Mouse (Mus musculus) heart, embryonic 10.5 days (tissue): Measurements from ENCODE around the gene Litaf. TPM values are rescaled to one million over a fixed set of nuclear protein-coding genes. Genes with fewer than 3 reads are reported as not detected.

Source experiments
- DNase-seq: peaks from one replicate; pipeline ENCODE4 v3.0.0-alpha.2; 2017; ENCODE audit warnings: low spot score
- H3K27ac ChIP-seq: fragments of 300-500 bp; sonication (generic); 2 replicates; pipeline ENCODE4 v1.5.1; 2016; ENCODE audit warnings: mild to moderate bottlenecking
- H3K27me3 ChIP-seq: fragments of 300-500 bp; sonication (generic); 2 replicates; pipeline ENCODE4 v1.6.1; 2016; ENCODE audit warnings: mild to moderate bottlenecking; ENCODE audit not compliant: poor library complexity, insufficient read depth, severe bottlenecking
- H3K36me3 ChIP-seq: fragments of 300-500 bp; sonication (generic); 2 replicates; pipeline ENCODE4 v1.6.1; 2016; ENCODE audit warnings: mild to moderate bottlenecking, moderate library complexity
- H3K4me1 ChIP-seq: fragments of 300-500 bp; sonication (generic); 2 replicates; pipeline ENCODE4 v1.6.1; 2016; ENCODE audit warnings: mild to moderate bottlenecking
- H3K4me3 ChIP-seq: fragments of 300-500 bp; sonication (generic); 2 replicates; pipeline ENCODE4 v1.5.1; 2016; ENCODE audit warnings: mild to moderate bottlenecking, moderate library complexity
- H3K9me3 ChIP-seq: fragments of 300-500 bp; sonication (generic); 2 replicates; pipeline ENCODE4 v1.6.1; 2016; ENCODE audit warnings: mild to moderate bottlenecking, moderate library complexity
- WGBS: fragments of 180-500 bp; shearing (Covaris S2); methylation state at CpG from one replicate; pipeline ENCODE4 v1.1.7; 2016; 5-methylcytosine and 5-hydroxymethylcytosine counted together
- polyA plus RNA-seq: library from polyadenylated mRNA; unstranded; fragments of >200 nt; fragmentation: Nextera tagmentation; extraction: Ambion mirVana; gene quantifications from 2 replicates; pipeline ENCODE4 v1.2.1, GENCODE M21; 2016

The Litaf gene
- polyA plus RNA-seq, 1 experiment from 2014 or later: 68.7 TPM

DNA sequence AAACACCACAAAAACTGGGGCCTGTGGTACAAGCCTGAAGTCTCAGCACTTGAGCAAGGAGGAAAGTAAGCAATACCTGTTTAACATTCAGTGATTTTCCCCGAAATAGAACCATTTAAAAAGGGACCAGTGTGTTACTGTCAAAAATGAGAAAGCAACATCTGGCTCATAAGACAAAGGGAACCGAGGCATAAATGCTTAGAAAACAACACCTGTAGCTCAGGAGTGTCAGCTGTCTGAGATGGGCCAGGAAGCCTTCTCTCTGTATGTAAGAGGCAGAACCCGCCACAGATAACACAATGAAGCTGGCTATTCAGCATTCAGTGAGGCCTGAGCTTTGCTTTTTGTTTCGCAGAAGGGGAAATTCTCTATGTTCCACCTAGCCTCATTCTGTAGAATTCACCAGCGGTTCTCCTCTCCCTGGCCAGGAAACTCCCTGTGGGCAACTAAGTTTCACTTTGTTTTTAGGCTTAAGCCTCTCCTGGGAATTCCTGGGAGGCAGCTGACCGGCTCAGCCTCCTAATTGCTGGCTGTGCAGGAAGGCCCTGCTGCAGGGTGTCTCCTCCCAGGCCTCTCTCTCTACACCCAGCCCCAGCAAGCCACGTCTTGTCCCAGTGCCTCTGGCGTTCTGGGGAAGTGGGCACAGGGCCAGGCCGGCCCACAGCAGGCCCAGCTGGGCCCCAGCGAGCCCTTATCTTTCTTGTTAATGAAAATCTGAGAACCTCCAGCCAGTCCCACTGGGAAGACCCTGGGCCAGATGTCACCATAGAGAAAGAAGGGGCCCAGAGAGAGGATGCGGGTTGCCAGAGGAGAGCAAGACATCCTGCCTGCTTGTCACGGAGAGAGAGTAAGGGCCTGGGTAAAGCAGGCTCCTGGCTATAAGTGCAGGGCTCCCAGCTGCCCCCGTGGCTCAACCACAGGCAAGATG is 2.9 kb downstream of the Litaf start:
- WGBS: 23% methylated on average over 13 of the region's 13 CpGs
- peak overlapping the region; percentile 88 for H3K27ac ChIP-seq
- 0 out of 2 replicates have a peak, but pooled peaks cover 3% of the 10 kb centered on the region for H3K36me3 ChIP-seq
- no peaks in the 10 kb centered on the region for H3K9me3 ChIP-seq
- H3K27me3 ChIP-seq: no peaks in the 10 kb centered on the region
- H3K4me1 ChIP-seq: peaks cover 34% of the 10 kb centered on the region
- H3K4me3 ChIP-seq: peak overlapping the region; percentile 33; the same call in 1 of the 2 replicates
- DNase-seq: peak; percentile 84

- H3K27ac ChIP-seq: no peak within 1 kb of the TSS
- no peak for DNase-seq
- 82% methylated on average over 4 of the region's 4 CpGs for WGBS
- H3K9me3 ChIP-seq: no peaks in the 10 kb centered on the region
- no peaks in the 10 kb centered on the region for H3K27me3 ChIP-seq
- H3K4me1 ChIP-seq: peaks cover 27% of the 10 kb centered on the region
- no peaks in the 10 kb centered on the region for H3K36me3 ChIP-seq
- H3K4me3 ChIP-seq: no peak within 1 kb of the TSS
Observed at GRCm38 (mm10) chr16:11060645-11061044, 5.3 kb downstream of the Litaf start, which contains the start of gene Snn. Gene Snn (plus strand): TSS chr16:11060945.

DNA sequence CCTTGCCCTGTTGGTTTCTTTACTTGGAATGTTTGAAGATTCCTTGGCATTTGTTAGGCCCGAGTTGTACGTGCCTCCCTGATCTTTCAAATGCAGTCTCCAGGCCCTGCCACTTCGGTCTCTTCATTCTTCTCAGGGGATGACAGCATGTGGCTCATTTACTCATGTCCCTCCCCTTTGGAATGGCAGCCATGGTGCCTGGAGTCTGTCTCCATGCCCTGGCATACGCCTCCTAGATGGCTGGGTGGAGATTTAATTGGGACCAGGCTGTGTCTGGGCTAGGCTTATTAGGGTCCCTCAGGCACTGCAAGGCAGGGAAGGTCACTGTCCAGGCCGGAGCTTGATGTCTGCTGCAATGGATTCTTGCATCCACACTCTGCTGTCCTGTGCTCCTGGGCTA is 10.0 kb downstream of the Litaf start:
- no peaks in the 10 kb centered on the region for H3K9me3 ChIP-seq
- no peak for DNase-seq
- H3K4me1 ChIP-seq: peaks cover 16% of the 10 kb centered on the region
- peak overlapping the region; percentile 44; the same call in 1 of the 2 replicates for H3K27ac ChIP-seq
- no peaks in the 10 kb centered on the region for H3K27me3 ChIP-seq
- H3K36me3 ChIP-seq: no peaks in the 10 kb centered on the region
- H3K4me3 ChIP-seq: no peak overlapping the region
- 67% methylated on average over 5 of the region's 5 CpGs for WGBS

- WGBS: 82% methylated on average over 6 of the region's 6 CpGs
- no peak for DNase-seq
- Histone ChIP-seq H3K36me3 (no peaks in the 10 kb centered on the region), H3K4me1 (peaks cover 16% of the 10 kb centered on the region), H3K4me3 (no peak overlapping the region), H3K9me3 (no peaks in the 10 kb centered on the region), H3K27me3 (no peaks in the 10 kb centered on the region), H3K27ac (0 out of 2 replicates have a peak overlapping the region, but pooled peaks have one; percentile 44)
Observed at GRCm38 (mm10) chr16:11054871-11055270, 11.1 kb downstream of the Litaf start.

DNA sequence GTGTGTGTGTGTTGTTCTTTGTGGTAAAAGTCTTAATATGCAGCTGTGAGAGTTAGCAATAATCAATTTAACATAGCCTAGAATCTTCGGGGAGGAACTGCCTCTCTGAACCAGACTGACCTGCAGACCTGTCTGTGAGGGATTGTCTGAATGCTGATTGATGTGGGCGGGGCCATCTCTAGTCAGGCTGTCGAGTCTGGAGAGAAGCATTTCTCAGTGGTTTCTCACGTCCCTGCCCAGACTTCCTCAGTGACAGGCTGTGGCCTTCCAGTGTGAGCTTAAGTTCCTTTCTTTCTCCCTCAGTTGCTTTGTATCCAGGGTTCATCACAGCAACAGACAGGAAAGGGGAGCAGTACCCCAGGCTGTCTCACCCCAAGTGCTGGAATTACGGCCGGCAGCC is 11.5 kb downstream of the Litaf start:
- no peak for DNase-seq
- H3K9me3 ChIP-seq: no peaks in the 10 kb centered on the region
- H3K4me1 ChIP-seq: peaks cover 16% of the 10 kb centered on the region
- no peaks in the 10 kb centered on the region for H3K36me3 ChIP-seq
- no peak overlapping the region for H3K27ac ChIP-seq
- 64% methylated on average over 6 of the region's 6 CpGs for WGBS
- no peaks in the 10 kb centered on the region for H3K27me3 ChIP-seq
- no peak overlapping the region for H3K4me3 ChIP-seq

DNA sequence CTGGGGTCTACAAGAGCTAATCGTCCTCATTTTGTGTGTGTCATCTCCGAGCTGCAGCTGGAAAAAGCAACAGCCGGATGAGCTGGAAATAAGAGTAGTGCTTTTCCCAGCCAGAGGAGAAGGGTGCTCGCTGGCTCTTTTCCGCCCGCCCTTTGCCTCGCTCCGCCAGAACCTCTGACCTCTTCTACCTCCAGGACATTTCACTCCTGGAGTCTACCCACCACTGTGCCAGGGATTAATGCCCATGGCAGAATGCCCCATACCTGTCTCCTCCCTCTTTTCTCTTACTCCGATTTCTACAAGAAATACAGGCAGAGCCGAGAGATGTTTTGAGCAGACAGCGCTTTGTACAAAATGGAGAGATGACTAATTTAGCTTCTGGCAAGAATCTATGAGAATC is 14.8 kb downstream of the Litaf start:
- Histone ChIP-seq H3K36me3 (no peaks in the 10 kb centered on the region), H3K27ac (no peak overlapping the region), H3K27me3 (no peaks in the 10 kb centered on the region), H3K4me1 (peaks cover 20% of the 10 kb centered on the region), H3K4me3 (no peak overlapping the region), H3K9me3 (no peaks in the 10 kb centered on the region)
- WGBS: 86% methylated on average over 11 of the region's 11 CpGs
- no peak for DNase-seq

DNA sequence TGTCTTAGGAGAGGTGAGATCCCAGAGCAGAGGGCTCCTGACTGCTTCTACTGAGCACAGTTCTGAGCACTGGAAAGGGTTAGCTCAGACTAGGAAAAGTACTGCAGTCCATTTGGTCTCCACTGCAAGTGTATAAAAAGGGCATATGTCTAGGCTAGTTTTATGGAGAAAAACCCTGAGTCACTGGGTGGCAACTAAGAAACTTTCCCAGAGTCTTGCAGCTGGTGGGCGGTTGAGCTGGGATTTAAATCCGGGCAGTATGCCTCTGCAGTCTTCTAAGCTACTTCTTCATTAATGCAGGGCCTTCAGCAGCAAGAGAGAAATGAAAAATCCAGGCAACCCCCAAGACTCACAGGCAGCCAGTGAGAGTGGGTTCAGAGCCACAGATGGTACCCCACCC is 15.7 kb downstream of the Litaf start:
- H3K36me3 ChIP-seq: no peaks in the 10 kb centered on the region
- no peak overlapping the region for H3K27ac ChIP-seq
- no peaks in the 10 kb centered on the region for H3K9me3 ChIP-seq
- no peaks in the 10 kb centered on the region for H3K27me3 ChIP-seq
- no peak overlapping the region for H3K4me3 ChIP-seq
- H3K4me1 ChIP-seq: peaks cover 13% of the 10 kb centered on the region
- no peak for DNase-seq
- 82% methylated on average over 2 of the region's 2 CpGs for WGBS

DNA sequence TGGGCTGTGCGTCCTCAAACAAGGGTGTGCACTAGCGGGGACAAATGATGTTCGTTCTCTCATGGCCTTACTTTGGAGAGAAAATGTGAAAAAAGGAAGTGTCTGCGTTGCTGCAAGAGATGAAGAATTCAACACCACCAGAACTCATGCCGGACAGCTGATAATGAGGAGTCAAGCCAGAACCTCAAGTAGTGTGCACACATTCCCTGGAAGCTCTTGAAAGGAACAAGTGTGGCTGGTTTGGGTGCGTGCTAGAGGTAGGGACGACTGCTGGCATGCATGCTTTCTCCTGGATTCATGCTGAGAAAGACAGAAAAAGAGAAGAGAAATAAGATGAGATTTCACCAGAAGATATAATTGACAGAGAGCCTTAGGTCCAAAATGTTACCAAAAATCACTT is 18.8 kb downstream of the Litaf start:
- H3K27me3 ChIP-seq: no peaks in the 10 kb centered on the region
- H3K27ac ChIP-seq: no peak overlapping the region
- H3K9me3 ChIP-seq: no peaks in the 10 kb centered on the region
- peaks cover 19% of the 10 kb centered on the region for H3K4me1 ChIP-seq
- no peak overlapping the region for H3K4me3 ChIP-seq
- H3K36me3 ChIP-seq: no peaks in the 10 kb centered on the region
- 48% methylated on average over 7 of the region's 7 CpGs for WGBS
- DNase-seq: no peak

DNA sequence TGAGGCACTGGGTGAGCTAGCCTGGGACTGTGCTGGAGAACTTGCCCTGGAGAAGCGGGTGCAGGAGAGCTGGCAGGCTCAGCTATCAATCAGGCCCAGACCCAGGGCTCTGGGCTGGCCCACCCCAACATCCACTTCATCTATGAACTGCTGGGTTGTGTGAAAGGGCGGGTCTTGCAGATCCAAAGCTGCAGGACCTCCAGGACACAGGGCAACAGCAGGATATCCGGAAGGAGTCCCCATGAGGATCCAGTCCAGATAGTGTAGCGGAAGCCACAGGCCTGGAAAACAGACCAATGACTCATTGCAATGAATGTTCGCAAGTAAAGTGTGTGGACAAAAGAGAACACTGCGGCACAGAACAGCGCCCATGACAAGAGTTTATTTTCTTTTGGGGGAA is 19.5 kb downstream of the Litaf start:
- no peaks in the 10 kb centered on the region for H3K9me3 ChIP-seq
- 0 out of 2 replicates have a peak overlapping the region, but pooled peaks have one; percentile 24 for H3K27ac ChIP-seq
- 63% methylated on average over 7 of the region's 7 CpGs for WGBS
- no peaks in the 10 kb centered on the region for H3K36me3 ChIP-seq
- H3K4me3 ChIP-seq: no peak overlapping the region
- no peaks in the 10 kb centered on the region for H3K27me3 ChIP-seq
- H3K4me1 ChIP-seq: peaks cover 19% of the 10 kb centered on the region
- no peak for DNase-seq

DNA sequence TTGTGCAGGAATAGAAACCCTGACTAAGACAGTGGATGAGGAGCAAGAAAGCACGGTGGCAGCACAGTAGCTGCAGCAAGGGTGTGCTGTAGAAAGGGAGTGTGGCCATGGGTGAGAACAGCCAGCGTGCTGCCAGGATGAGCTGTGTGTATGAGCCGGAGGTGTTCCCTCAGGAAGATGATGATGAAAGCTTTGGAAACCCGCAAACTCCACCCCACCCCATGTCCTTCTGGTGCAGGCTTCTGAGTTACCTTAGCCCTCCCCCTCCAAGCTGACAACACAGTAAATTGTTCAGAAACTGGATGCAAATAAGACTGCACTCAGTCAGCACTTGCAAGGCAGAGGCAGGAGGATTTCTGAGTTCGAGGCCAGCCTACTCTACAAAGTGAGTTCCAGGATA is 22.7 kb downstream of the Litaf start:
- Histone ChIP-seq H3K4me3 (no peak overlapping the region), H3K27me3 (no peaks in the 10 kb centered on the region), H3K9me3 (no peaks in the 10 kb centered on the region), H3K4me1 (peaks cover 19% of the 10 kb centered on the region), H3K27ac (no peak overlapping the region), H3K36me3 (no peaks in the 10 kb centered on the region)
- WGBS: 77% methylated on average over 5 of the region's 5 CpGs
- no peak for DNase-seq

- no peak for DNase-seq
- 78% methylated on average over 2 of the region's 2 CpGs for WGBS
- H3K9me3 ChIP-seq: no peaks in the 10 kb centered on the region
- H3K36me3 ChIP-seq: no peaks in the 10 kb centered on the region
- H3K27me3 ChIP-seq: 0 out of 2 replicates have a peak, but pooled peaks cover 4% of the 10 kb centered on the region
- no peak overlapping the region for H3K27ac ChIP-seq
- H3K4me1 ChIP-seq: peaks cover 14% of the 10 kb centered on the region
- no peak overlapping the region for H3K4me3 ChIP-seq
Observed at GRCm38 (mm10) chr16:11040603-11041002, 25.4 kb downstream of the Litaf start.

- Histone ChIP-seq H3K4me3 (no peak overlapping the region), H3K36me3 (no peaks in the 10 kb centered on the region), H3K27ac (no peak overlapping the region), H3K9me3 (no peaks in the 10 kb centered on the region), H3K27me3 (0 out of 2 replicates have a peak, but pooled peaks cover 4% of the 10 kb centered on the region), H3K4me1 (no peaks in the 10 kb centered on the region)
- peak; percentile 88 for DNase-seq
- 25% methylated on average over 15 of the region's 15 CpGs for WGBS
Observed at GRCm38 (mm10) chr16:11035790-11036431, 30.0 kb downstream of the Litaf start.

DNA sequence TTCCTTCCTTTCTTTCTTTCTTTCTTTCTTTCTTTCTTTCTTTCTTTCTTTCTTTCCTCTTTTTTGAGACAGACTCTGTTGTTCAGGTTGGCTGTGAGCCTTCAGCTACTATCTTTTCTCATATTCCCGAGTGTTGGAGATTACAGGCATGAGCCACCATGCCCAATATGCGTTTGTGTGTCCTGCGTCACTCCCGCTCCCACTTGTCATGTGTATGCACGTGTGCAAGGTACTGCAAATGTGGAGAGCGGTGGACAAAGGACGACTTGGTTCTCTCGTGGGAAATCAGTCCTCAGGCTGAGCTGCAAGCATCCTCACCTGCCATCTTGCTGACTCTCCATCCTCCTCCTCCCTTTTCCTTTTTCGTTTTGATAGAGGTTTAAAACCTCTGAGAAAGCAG is 30.7 kb downstream of the Litaf start:
- Histone ChIP-seq H3K9me3 (no peaks in the 10 kb centered on the region), H3K4me3 (no peak overlapping the region), H3K36me3 (no peaks in the 10 kb centered on the region), H3K4me1 (no peaks in the 10 kb centered on the region), H3K27ac (no peak overlapping the region), H3K27me3 (0 out of 2 replicates have a peak, but pooled peaks cover 4% of the 10 kb centered on the region)
- no peak for DNase-seq
- 82% methylated on average over 9 of the region's 9 CpGs for WGBS
